ENCODE assay signal across 25 mouse cellular contexts in genomic region chr3:38187406-38187896, GRCm38 (mm10).
"Had no signal": no experiment of that assay in that cellular context is flagged by ENCODE, and none has a peak within 500 bp of the region (broad histone marks: within the 10 kb centered on the region; RNA-seq: fewer than 3 reads in every experiment).

No protein-coding gene starts in this region.

- ATAC-seq: hindbrain, postnatal 0 days; intestine, embryonic 15.5 days; intestine, postnatal 0 days had no signal

- H3K36me3 ChIP-seq: heart, embryonic 13.5 days; heart, embryonic 15.5 days; hindbrain, embryonic 13.5 days; hindbrain, embryonic 15.5 days; intestine, embryonic 15.5 days; limb, embryonic 10.5 days; limb, embryonic 12.5 days; liver, embryonic 13.5 days had no signal

- H3K4me3 ChIP-seq: gastrocnemius, adult 2 months; heart, adult 2 months; heart, embryonic 13.5 days; heart, embryonic 15.5 days; hindbrain, embryonic 13.5 days; hindbrain, embryonic 15.5 days; intestine, embryonic 15.5 days; limb, embryonic 10.5 days; limb, embryonic 12.5 days; liver, embryonic 13.5 days had no signal

- H3K27ac ChIP-seq: gastrocnemius, adult 2 months; heart, adult 2 months; heart, embryonic 13.5 days; heart, embryonic 15.5 days; hindbrain, embryonic 13.5 days; hindbrain, embryonic 15.5 days; hindbrain, postnatal 0 days; intestine, embryonic 15.5 days; limb, embryonic 10.5 days; limb, embryonic 12.5 days; liver, embryonic 13.5 days had no signal

- H3K4me2 ChIP-seq: heart, embryonic 11.5 days; heart, embryonic 13.5 days; heart, embryonic 15.5 days; hindbrain, embryonic 13.5 days; hindbrain, embryonic 15.5 days; intestine, embryonic 15.5 days; limb, embryonic 12.5 days; liver, embryonic 13.5 days had no signal

- DNase-seq: gastrocnemius, adult 2 months; gastrocnemius, postnatal 10 days; gastrocnemius, postnatal 25 days; heart, adult 11 months; heart, adult 2 months; heart, postnatal 14 days; heart, postnatal 36 days; kidney, adult 18-20 months; kidney, adult 8-10 months; kidney, postnatal 10 days; kidney, postnatal 25 days; layer of hippocampus, adult 9-11 months; layer of hippocampus, postnatal 36 days; liver; liver, embryonic 13.5 days had no signal

- H3K9ac ChIP-seq: heart, embryonic 13.5 days; heart, embryonic 15.5 days; hindbrain, embryonic 13.5 days; hindbrain, embryonic 15.5 days; intestine, embryonic 15.5 days; limb, embryonic 12.5 days; liver, embryonic 13.5 days had no signal

- H3K4me1 ChIP-seq: heart, embryonic 13.5 days; heart, embryonic 15.5 days; hindbrain, embryonic 13.5 days; hindbrain, embryonic 15.5 days; intestine, embryonic 15.5 days; limb, embryonic 10.5 days; limb, embryonic 12.5 days had no signal

- H3K9me3 ChIP-seq: heart, embryonic 13.5 days; heart, embryonic 15.5 days; hindbrain, embryonic 13.5 days; hindbrain, embryonic 15.5 days; intestine, embryonic 15.5 days; limb, embryonic 10.5 days; limb, embryonic 12.5 days; liver, embryonic 13.5 days had no signal

- H3K27me3 ChIP-seq: heart, embryonic 13.5 days; heart, embryonic 15.5 days; hindbrain, embryonic 13.5 days; hindbrain, embryonic 15.5 days; intestine, embryonic 15.5 days; limb, embryonic 12.5 days; liver, embryonic 13.5 days had no signal
